Mouse (Mus musculus) adrenal gland, postnatal 25 days (tissue): Measurements from ENCODE around the gene Ctnnal1. TPM values are rescaled to one million over a fixed set of nuclear protein-coding genes. Genes with fewer than 3 reads are reported as not detected.

Experiments used
- DNase-seq: peaks from one replicate; pipeline ENCODE4 v3.0.0; 2021; ENCODE audit warnings: mixed read lengths
- microRNA-seq, 2 experiments: library from miRNA; unstranded; fragments of <30 nt; microRNA quantifications; one replicate each; pipeline ENCODE4 v1.2.0; 2021
- total RNA-seq: library from RNA; stranded (reverse); gene quantifications from 2 replicates; pipeline ENCODE4 v1.2.3, GENCODE M21; 2021

Gene Ctnnal1
- total RNA-seq, 1 experiment from 2014 or later: 26.6 TPM

DNA sequence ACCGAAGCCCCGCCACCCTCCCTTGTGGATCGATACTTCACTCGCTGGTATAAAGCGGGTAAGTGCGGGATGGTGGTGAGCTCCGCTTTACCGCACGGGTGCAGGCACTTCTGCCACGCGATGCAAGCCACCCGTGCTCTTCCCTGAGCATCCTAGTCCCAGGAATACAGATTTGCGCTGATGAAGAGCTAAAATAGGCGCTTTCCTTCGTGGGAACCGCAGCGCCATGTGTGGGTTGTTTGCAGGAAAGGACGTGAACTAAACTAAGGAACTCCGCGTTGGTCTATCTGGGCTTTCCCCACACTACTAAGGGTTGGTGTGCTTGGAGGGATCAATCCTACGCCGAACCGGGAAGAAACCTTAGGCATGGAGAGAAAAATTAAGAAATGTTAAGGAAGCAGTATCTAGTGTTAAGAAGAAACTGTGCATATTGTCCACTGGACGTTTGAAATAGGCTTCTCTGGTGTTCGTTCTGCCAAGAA is 62.3 kb downstream of the Ctnnal1 start:
- DNase-seq: no peak

- DNase-seq: peak; percentile 97
These were observed 62.9 kb downstream of the Ctnnal1 start, which contains the start of the genes Elp1 and Fam206a for GRCm38 (mm10) chr4:56801907-56802668. TSS of gene Elp1 (minus strand) at chr4:56802331. TSS of gene Fam206a (plus strand) at chr4:56802345.

GRCm38 (mm10) chr4:56791373-56791772 is 73.6 kb downstream of the Ctnnal1 start:
- no peak for DNase-seq

DNA sequence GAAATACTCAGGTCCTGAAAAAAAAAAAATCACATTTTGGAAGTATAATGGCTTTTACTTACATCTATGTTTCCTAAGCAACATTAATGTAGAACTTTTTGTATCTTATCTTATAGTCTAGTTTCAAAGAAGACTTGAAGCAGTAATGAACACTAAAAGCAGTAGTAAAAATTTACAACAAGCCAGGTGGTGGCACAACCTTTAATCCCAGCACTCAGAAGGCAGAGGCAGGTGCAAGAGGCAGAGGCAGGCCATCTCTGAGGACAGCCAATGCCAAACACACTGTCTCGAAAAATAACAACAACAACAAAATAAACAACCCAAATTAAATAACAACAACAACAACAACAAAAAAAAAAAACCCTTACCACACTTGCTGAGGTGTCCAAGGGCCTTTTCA is 93.9 kb downstream of the Ctnnal1 start:
- DNase-seq: no peak

DNA sequence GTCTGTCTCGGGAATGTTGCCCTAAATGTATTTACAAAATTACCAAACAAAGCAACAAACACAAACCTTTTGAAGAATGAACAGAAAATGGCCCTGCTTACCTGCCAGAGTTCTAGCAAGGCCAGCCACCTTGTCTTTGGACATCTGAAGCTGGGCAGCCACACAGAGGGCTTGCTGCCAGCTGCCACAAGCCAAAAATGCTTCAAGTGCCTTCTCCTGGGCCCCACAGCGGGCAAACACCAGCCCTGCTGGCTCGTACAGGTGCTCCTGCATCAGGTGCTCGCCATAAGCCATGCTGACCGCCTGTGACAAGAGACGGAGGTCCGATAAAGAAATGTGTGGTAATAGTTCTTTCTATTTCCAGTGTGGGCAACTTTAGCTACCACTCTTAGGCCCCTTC is 96.1 kb downstream of the Ctnnal1 start:
- no peak for DNase-seq

DNA sequence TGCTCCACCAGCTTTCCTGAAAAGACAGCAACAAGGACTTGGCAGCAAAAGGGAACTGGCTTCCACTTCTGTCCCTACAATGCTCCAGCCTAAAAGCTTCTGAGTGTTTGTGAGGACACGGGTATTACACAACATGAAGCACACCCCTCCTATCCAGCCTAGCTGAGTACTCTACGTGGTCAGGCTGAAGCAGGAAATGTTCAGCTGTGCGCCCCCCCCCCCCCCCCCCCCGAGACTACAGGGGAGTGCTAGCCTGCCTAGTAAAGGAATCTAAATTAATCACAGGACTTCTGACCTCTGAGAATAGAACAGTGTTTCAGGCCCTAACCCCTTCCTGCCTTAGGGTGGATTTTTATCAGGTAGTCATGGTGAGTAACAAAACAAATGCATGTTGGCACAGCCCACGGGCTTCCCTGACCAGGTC is 97.1 kb downstream of the Ctnnal1 start:
- no peak for DNase-seq

Small RNA genes within 50 kb of the gene (microRNA-seq; reads per million reads assigned to microRNA genes)
- gene Mir32: 117 to 124 reads per million in 2 experiments

Other genes with a start within 250 kb of the Ctnnal1 start
- gene Gm26657, start 125.1 kb downstream of the Ctnnal1 start, total RNA-seq: not detected in 2 replicates
- not detected in 2 replicates for gene Actl7b, start 123.7 kb downstream of the Ctnnal1 start, total RNA-seq
- not detected in 2 replicates for gene Actl7a, start 121.8 kb downstream of the Ctnnal1 start, total RNA-seq
- gene Elp1, start 62.9 kb downstream of the Ctnnal1 start, total RNA-seq: 35.5 and 40.1 TPM in 2 replicates
- gene Fam206a, start 62.8 kb downstream of the Ctnnal1 start, total RNA-seq: 13.1 and 14.6 TPM in 2 replicates
- 46.7 and 53.9 TPM in 2 replicates for gene Tmem245, start 82.2 kb upstream of the Ctnnal1 start, total RNA-seq
- gene Frrs1l, start 125.2 kb upstream of the Ctnnal1 start, total RNA-seq: 0.24 and 0.39 TPM in 2 replicates